Mouse (Mus musculus) ES-CJ7 (cell line): ENCODE measurements around the gene Rps6kb2.
A peak's percentile ranks its signal among the peaks of the same experiment; 100 is the strongest.

Experiments used
- DNase-seq: peaks from one replicate; pipeline ENCODE4 v3.0.0; 2011; ENCODE audit warnings: low read depth, low spot score

Rps6kb2 gene

DNA sequence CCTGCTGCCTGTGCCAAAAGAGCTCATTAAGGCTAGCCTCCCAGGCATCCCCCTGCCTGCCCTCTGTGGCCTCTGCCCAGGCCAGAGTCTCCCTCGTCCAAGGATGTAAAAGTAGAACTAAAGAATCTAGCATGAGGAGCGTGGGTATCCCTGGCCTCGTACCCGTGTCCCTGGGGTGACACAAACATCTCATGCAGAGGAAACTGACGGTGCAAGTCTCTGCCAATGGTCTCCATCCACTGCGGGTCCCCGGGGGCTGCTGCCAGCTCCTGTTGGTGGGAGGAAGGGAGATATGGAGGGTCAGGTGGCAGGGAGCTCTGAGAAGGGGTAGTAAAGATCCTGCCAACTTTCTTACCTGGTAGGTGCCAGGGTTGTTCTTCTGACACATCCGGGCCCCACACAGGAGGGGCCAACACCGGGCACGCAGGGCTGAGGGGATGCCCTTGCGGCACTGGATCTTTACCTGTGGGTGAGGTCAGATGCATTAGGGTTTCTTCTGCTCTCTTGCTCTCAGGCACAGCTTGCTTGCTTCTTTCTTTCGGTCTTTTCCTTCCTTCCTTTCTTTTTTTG is 26.0 kb upstream of the Rps6kb2 start:
- DNase-seq: no peak

GRCm38 (mm10) chr19:4187303-4187702 is 24.1 kb upstream of the Rps6kb2 start:
- no peak for DNase-seq

- DNase-seq: peak; percentile 67
Observed at GRCm38 (mm10) chr19:4184976-4185975, 22.1 kb upstream of the Rps6kb2 start.

DNA sequence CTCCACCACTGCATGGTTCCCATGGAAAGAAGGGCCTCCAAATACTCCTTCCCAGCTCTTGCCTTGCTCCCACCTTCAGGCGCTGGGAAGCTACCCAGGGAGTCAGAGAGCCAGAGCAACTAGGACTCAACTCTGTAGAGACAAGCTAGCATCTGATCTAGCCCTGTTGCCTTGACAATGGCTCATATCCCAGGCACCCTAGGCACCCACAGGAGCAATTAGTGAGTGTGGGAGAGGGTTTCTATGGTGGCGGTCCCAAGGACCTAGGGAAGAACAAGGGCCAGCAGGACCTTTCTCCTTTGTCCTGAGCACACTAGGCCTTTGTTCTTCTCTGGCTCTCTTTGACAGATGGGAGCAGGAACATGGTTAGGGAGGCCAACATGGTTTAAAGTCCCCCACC is 20.5 kb upstream of the Rps6kb2 start:
- no peak for DNase-seq

DNA sequence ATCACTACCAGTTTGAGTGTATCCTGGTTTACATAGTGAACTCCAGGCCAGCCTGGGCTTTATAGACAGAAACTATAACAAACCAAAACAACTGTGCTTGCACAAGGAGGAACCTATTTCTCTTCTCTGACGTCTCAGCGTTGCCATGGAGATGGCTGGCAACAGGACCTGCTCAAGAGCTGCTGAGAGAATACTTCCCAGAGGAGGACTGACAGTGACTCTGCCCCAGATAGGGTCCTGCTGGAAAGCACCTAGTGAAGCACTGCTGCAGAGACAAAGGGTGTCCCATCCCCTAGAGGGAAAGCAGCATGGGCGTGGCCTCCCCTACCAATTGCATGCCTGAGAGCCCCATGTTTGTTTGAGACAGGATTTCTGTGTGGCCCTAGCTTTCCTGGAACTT is 18.7 kb upstream of the Rps6kb2 start:
- peak; percentile 51 for DNase-seq

DNA sequence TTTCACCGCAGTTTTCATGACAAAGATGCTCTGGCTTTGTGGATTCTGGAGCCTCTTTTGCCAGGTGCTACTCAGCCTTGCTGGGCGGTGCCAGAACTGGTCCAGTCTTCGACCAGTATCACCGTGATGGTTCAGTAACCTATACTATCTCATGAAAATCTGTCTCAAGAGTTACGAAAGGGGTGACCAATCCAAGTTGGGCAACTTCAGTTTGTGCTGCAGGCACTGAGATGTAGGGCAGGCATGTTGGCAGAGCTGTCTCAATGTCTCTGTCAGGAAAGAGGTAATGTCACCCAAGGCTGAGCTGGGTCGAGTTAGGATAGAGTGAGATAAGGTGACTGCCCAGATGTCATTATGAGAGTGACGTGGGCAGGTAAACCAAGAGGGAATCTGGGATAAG is 17.3 kb upstream of the Rps6kb2 start:
- DNase-seq: no peak

DNA sequence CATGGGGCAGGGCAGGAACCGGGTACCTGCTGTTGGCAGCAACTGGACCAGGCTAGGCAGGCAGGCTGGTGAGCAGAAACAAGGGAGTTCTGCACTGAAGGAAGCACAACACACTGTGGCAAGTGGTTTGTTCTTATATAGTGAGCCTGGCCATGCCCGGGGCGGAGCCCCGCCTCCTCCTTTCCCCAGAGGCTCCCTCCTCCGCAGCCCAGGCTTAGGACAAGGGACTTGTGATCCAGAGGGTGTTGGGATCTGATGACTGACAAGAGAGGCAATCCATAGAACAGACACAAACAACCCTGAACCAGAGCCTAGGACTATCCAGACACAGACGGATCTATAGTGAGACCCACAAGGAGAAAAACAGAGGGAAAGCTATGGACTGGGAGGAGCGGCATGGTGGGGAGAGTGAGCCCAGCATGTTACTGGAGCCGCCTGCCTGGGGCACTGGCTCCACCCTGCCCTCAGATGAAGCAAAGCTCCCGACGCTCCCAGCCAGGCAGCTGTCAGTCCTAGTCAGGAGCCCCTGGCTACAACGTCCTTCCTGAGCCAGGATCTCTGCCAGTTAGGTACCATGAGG is 12.3 kb upstream of the Rps6kb2 start, which contains the start of gene Carns1:
TSS of gene Carns1 (minus strand) at position 112 of the 580 bp plus-strand sequence.
- no peak for DNase-seq

DNA sequence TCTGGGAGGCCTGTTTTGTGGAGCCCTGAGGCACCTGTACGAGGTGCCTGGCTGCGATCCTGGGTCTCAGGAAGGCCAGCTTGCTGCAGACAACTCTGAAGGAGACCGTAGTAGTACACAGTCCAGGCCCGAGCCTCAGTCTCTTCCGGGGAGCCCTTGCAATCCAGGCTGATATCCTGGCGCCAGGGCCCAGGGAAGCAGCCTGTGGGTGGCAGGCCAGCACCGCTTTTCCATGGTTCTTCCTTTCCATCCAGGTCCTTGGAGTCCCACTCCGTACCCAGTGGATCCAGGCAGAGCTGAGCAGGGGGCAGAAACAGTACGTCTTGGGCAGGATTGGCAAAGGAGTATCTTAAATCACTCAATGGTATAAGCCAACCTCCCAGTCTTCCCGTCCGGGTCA is 9.8 kb upstream of the Rps6kb2 start:
- no peak for DNase-seq

DNA sequence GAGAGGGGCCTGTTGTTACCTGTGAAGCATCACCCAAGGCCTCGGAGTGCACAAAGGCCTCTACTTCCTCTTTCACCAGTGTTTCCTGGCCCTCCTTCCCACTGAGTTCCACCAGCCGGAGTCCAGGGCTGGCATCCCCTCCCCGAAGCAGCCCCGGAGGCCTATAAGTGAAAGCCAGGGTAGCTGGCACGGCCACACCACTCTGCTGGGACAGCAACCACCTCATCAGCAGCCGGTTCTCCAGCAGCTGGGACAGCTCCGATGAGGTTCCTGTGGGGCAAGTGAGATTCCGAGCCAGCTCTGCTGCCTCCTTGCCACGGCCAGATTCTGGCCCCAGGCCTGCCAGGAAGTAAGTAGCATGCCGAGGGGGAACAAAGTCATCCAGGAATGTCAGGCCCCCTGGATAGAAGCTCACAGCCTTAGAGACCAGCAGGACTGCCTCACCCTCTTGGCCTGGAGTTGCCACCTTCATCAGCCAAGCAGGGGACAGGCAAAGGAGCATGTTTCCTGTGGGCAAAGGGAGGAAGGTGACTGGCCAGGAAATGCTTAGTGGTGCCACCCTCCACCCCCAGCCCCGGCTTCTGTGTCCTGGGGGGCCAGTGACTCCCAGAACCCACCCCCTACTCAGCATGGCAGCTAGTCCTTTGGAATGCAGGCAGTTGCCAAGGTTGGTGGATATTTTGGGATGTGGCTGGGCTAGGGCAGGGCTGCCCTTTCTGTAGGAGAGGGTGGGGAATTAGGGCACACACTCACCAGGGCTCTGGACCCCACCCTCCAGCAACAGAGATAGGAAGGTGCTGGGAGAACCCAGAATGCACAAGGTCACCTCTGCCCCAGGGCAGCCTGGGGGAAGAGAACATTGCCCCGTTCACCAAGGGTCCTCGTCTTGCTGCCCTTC is 8.5 kb upstream of the Rps6kb2 start:
- DNase-seq: no peak

GRCm38 (mm10) chr19:4170723-4171392 is 7.7 kb upstream of the Rps6kb2 start:
- DNase-seq: no peak

DNA sequence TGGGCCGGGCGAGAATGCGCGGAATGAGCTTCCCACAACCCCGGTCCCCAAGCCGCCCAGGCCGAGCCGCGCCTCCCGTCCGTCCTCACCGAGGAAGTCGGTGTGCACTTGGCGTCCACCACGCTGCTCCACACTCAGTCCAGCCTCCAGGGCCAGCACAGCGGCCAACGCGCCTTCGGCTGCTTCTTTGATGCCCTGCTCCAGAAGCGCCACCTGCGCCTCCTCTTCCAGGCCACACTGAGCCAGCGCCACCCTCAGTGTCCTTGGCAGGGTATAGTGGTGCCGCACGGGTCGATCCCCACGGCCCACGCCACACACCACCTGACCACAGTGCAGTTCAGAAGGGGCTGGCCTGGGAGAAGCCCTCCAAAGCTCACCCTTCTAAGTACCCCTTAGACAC is 6.7 kb upstream of the Rps6kb2 start:
- no peak for DNase-seq

DNA sequence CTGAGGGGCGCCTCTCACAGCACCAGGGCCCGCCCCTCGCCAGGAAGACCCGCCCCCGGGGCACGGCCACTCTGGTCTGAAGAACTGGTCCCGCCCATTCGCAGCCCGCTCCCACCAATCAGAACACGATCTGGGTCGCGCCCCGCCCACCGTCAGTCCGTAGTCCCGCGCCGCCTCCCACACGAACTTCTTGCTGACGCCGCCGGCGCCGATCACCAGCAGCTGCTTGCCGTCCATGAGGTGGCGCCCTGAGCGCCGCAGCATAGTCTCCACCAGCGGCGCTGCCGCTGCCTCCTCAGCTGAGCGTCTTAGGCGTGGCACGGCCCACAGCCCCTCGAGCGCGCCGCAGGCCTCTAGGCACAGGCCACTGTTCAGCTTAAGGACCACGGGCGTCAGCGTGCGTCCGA is 6.2 kb upstream of the Rps6kb2 start:
- peak; percentile 99 for DNase-seq

GRCm38 (mm10) chr19:4166678-4167476 is 3.7 kb upstream of the Rps6kb2 start:
- no peak for DNase-seq

DNA sequence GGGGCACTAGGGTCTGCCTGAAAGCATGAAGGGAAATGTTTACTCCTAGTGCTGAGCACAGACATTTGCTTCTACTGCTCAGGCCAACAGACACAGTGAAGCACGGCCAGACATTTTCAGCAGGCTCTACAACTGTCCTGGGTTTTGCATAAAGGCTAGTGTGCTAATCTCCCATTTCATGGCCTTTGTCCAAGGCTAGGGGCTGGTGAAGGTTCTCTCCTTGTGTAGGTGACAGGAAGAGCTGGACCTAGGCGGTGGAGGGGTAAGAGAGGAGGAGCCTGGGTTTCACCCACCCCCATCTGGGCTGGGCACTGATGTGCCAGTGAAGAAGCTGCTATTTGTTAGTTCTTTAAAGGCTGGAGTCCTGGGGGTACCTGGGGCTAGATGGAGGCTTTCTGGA is 1.6 kb upstream of the Rps6kb2 start:
- no peak for DNase-seq

DNA sequence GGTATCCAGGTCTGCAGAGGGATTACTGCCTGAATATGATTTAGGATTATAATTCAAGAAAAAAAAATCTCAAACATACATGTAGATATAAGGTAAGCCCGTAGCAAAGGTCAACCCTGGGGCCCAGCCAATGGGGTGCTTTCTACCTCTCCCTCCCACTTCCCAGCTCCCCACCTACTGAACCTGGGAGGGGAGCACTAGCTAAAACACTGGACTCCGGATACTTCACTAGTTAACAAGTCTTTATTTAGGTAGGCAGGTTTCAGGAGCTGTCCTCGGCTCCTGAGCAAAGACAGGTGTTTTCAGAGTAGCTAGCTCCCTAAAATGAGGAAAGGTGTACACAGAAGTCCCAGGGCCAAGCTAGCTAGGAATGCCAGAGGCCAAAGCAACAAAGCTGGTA is 946 bp upstream of the Rps6kb2 start:
- DNase-seq: no peak

DNA sequence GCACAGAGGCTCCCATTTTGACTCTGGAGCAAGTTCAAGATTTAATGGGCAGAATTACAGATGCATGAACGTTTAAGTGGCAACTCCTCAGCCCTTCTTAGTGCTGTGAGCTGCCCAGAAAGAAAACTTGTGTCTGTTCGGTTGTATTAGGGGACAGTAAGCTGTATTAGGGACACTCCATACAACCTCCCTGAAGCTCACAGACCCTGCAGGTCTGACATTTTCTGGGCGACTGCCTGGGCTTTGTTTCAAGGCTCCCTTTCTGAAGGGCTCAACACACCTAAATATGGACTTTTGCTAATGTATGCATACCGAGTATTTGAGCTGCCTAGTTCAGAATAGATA is 361 bp upstream of the Rps6kb2 start:
- no peak for DNase-seq

- no peak for DNase-seq
Observed at GRCm38 (mm10) chr19:4159049-4159448, 4.1 kb downstream of the Rps6kb2 start.

- DNase-seq: no peak
Observed at GRCm38 (mm10) chr19:4156771-4157170, 6.4 kb downstream of the Rps6kb2 start.

DNA sequence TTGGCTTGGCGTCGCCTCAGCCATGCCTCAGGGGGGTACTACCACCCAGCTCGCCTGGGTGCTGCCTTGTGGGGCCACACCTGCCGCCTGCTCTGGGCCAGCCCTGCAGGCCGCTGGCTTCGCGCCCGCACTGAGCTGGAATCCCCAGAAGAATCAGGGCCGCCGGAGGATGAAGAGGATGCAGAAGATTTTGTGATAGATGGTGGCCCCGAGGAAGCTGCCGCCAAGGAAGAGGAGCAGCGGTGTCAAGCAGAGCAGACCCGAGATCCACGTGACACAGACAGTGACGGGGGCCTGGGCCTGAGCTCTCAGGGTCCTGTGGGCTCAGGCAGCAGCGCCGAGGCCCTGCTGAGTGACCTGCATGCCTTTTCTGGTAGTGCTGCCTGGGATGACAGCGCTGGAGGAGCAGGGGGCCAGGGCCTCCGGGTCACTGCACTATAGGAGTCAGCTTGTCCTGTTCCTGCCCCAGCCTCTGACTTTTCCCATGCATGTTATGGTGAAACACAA is 7.0 kb downstream of the Rps6kb2 start:
- no peak for DNase-seq
